Mouse (Mus musculus) left cerebral cortex, postnatal 10 days (tissue): ENCODE data around the gene Iscu. TPM values are rescaled to one million over a fixed set of nuclear protein-coding genes. Genes with fewer than 3 reads are reported as not detected.
A peak's percentile ranks its signal among the peaks of the same experiment; 100 is the strongest.

Experiments used
- DNase-seq, 2 experiments: peaks; one replicate each; pipeline ENCODE4 v3.0.0; 2021 to 2022; ENCODE audit warnings: low spot score in 2 of 2, mixed read lengths in 1 of 2; ENCODE audit errors: extremely low spot score in 1 of 2
- intact Hi-C: fragments of 180-260 bp; cut with DNase I; formaldehyde crosslinking; loops from one replicate; pipeline ENCODE4 v1.15.1; 2025
- total RNA-seq, 2 experiments: library from RNA; stranded (reverse); gene quantifications; 2 replicates each; pipeline ENCODE4 v1.2.3; 2021

Gene Iscu
- 10 to 100 TPM; 72.7 to 78.3 TPM for total RNA-seq

- peak; percentile 90 to 97 for DNase-seq
- intact Hi-C loops: loop anchor here (2.0 to 5.0 kb wide), 2 partner anchors 72 to 180 kb away; no protein-coding TSS in a partner anchor
Measured at GRCm38 (mm10) chr5:113772450-113772895, at the start of gene Iscu, which contains the start of gene Sart3. TSS of gene Iscu (plus strand) at chr5:113772748. TSS of gene Sart3 (minus strand) at chr5:113772510.

DNA sequence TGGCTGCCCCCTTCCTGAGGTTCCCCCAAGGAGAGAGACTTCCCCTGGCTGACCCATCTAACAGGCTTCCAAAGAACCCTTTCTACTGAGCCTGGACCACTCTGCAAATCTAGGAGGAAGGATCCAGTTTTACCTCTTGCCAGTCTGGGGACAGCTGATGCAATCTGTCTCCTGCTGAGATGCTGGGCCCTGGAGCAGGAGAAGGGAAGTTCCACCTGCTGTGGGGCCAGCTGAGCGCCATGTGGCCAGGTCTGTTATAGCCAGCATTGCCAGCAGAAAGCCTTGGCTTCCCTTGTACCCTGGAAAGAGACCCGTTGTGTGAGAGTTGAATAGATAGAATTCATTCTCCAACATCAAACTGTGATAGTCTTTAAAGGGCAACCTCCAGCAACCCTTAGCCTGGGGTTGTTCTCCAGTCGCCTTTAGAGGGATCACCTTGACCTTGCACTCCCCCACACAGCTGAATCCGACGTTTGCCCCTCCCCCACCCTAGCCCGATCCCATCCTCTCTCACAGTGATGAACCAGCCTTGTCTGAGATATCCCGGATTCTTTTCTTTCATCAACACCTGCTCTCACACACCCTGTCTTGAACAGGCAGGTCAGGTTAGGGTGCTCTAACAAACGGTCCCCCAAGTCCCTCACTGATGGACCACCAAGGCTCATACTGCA is 48.8 kb upstream of the Iscu start:
- intact Hi-C loops: loop anchor here (1.0 to 5.0 kb wide), 4 partner anchors 131 to 357 kb away; no protein-coding TSS in a partner anchor
- DNase-seq: no peak

GRCm38 (mm10) chr5:113724446-113724845 is 48.1 kb upstream of the Iscu start, which contains the start of gene 1700069L16Rik:
TSS of gene 1700069L16Rik (minus strand) at chr5:113724772.
- DNase-seq: peak; percentile 84 to 87
- intact Hi-C loops: loop anchor here (1.0 to 5.0 kb wide), 4 partner anchors 132 to 358 kb away; no protein-coding TSS in a partner anchor

DNA sequence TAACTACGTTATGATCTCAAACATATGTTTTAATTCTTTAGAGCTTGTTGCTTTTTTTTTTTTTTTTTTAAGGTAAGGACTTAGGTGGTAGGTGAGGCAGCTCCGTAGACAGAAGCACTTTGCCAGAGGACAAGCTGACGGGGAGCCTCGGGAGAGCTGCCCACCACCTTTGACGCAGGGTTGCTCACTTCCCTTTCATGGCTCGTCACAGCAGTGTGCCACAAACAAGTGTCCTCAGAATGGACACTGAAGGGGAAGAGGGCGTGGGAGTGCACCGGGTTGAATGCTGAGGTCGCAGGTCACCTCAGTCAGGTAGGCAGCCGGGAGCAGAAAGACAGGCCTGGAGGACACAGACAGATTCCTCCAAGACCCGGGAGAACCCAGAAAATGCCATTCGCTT is 47.1 kb upstream of the Iscu start:
- intact Hi-C loops: loop anchor here (2.0 kb wide), 1 partner anchor 359 kb away; no protein-coding TSS in a partner anchor
- no peak for DNase-seq

GRCm38 (mm10) chr5:113726618-113727017 is 45.9 kb upstream of the Iscu start:
- no peak for DNase-seq
- intact Hi-C loops: no loop called here

- intact Hi-C loops: no loop called here
- no peak for DNase-seq
Measured at GRCm38 (mm10) chr5:113727238-113727637, 45.3 kb upstream of the Iscu start.

GRCm38 (mm10) chr5:113728011-113728410 is 44.5 kb upstream of the Iscu start:
- DNase-seq: no peak
- intact Hi-C loops: no loop called here

GRCm38 (mm10) chr5:113728691-113729090 is 43.9 kb upstream of the Iscu start:
- DNase-seq: no peak
- intact Hi-C loops: no loop called here

DNA sequence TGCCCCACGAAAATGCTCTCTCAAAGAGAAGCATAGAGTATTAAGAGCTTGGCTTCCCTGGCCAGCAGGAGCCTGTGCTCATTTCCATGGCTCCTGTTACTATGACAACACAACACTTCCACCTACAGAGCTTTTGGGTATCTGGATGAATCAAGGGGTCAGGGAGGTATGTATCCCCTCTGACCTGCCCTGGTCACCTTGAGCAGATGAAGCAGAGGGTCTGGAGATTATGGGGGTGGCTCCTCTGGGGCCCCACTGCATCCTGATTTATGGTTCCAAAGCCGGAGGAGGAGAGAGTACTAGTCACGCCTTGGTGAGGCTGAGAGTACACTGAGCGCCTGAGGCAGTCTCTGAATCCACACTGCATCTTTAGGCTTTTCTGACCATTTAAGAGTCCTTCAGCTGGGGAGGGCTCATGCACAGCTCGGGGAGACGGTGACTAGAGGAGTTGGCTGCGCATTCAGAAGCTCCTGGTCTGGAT is 41.9 kb upstream of the Iscu start:
- no peak for DNase-seq
- intact Hi-C loops: loop anchor here (10.0 kb wide), 1 partner anchor 456 kb away; no protein-coding TSS in a partner anchor

GRCm38 (mm10) chr5:113731174-113731573 is 41.4 kb upstream of the Iscu start:
- no peak for DNase-seq
- intact Hi-C loops: loop anchor here (10.0 kb wide), 1 partner anchor 456 kb away; no protein-coding TSS in a partner anchor

DNA sequence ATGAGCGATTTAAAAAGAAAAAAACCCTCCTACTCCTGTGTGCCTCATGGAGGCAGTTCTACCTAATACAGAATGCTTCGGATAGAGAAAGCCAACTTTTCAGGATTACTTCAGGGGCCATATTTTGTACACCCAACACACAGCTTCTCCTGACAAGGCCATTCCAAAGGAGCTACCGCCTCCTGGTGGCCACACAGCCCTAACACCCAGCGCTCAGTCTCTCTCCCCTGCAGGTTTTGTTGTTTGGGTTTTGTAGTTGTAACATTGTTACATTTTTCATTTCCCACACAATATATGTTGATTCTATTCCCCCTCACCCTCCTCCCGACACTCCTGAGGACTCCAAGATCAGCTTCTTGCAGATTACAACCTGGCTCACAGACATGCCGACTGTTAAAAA is 40.4 kb upstream of the Iscu start:
- intact Hi-C loops: loop anchor here (2.0 to 10.0 kb wide), 2 partner anchors 365 to 457 kb away; no protein-coding TSS in a partner anchor
- DNase-seq: peak in 1 of 2 experiments; percentile 66

- intact Hi-C loops: loop anchor here (10.0 kb wide), 1 partner anchor 460 kb away; no protein-coding TSS in a partner anchor
Measured at GRCm38 (mm10) chr5:113734376-113734775, 38.2 kb upstream of the Iscu start.

GRCm38 (mm10) chr5:113735023-113735344 is 37.6 kb upstream of the Iscu start:
- no peak for DNase-seq
- intact Hi-C loops: loop anchor here (10.0 kb wide), 1 partner anchor 460 kb away; no protein-coding TSS in a partner anchor

More at GRCm38 (mm10) chr5:113734376-113734775, 38.2 kb upstream of the Iscu start:
- DNase-seq: no peak

DNA sequence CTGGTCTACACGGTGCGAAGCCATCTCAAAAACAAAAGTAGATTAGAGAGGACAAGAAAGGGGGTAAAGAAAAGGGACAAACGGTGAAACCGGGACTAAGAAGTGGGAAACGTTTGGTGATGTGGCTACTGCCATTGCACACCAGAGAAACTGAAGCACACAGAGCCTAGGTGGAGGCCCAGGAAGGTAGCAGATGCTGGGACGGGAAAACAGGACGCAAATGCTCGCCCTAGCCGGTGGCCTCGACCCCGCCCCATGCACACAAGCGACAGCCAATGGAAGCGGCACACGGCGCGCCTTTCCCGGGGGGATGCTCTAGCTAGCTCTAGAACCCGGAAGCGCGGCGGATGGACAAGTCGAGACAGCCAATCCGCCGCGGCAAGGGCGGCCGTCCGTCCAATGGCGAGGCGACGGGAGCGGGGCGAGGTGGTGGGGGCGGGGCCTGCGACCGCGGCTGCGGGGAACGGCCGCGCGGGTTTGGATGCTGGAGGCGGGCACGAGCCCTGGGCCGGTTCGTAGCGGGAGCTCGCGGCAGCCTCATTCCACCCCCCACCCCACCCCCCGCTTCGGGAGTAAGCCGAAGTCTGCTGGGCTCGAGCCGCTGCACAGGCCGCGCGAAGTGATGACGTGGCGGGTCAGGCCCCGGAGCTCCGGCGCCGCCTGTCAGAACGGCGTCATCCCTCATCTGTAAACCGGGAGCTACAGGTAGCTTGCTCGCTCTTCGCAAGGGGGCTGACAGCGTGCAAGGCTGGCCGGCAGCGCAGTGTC is 37.0 kb upstream of the Iscu start, which contains the start of gene Ficd:
Gene Ficd (plus strand): TSS at position 459 of the 768 bp plus-strand sequence.
- peak; percentile 89 to 98 for DNase-seq
- intact Hi-C loops: loop anchor here (10.0 kb wide), 1 partner anchor 461 kb away; no protein-coding TSS in a partner anchor

DNA sequence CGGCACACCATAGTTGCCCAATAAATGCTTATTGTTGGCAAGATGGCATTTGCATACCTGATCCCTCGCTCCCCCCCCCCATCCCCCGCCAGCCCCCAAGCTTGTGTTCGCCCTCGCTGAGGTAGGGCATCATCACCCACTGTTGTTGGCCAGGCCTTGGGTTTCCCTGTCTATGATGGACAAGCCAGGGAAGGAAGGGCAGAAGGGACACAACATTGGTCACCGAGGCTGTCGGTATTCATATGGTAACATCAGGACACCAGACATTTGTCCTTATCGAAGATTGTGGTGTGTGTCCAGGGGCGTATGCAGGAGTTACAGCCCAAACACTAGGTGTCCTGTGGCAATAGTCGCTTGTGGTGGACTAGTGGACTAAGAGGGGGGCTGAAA is 36.4 kb upstream of the Iscu start:
- intact Hi-C loops: loop anchor here (10.0 kb wide), 1 partner anchor 461 kb away; no protein-coding TSS in a partner anchor
- no peak for DNase-seq

DNA sequence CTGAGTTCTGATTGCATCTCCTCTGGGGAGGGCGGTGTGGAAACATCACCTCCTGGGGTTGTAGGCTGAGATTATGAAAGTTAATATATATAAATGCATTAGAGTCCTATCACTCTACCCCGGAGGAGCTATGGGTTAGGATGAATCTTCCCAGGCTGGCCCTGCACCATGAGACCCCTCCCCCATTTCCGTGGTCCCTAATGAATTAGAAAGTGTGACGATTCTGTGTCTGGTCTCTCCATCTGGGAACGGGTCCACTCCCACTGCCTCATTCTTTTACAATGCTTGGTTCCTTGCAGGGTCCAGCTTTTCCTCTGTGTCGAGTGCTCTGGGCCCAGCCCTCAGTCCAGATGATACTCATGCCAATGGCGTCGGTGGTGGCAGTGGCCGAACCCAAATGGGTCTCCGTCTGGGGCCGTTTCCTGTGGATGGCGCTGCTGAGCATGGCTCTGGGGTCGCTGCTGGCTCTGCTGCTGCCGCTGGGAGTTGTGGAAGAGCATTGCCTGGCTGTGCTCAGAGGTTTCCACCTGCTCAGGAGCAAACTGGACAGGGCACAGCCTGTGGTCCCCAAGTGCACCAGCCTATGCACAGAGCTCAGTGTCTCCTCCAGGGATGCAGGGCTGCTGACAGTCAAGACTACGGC is 35.9 kb upstream of the Iscu start:
- DNase-seq: peak in 1 of 2 experiments; percentile 59
- intact Hi-C loops: loop anchor here (10.0 kb wide), 1 partner anchor 462 kb away; no protein-coding TSS in a partner anchor

- intact Hi-C loops: loop anchor here (10.0 kb wide), 1 partner anchor 463 kb away; no protein-coding TSS in a partner anchor
- no peak for DNase-seq
Measured at GRCm38 (mm10) chr5:113737607-113738237, 34.8 kb upstream of the Iscu start.

DNA sequence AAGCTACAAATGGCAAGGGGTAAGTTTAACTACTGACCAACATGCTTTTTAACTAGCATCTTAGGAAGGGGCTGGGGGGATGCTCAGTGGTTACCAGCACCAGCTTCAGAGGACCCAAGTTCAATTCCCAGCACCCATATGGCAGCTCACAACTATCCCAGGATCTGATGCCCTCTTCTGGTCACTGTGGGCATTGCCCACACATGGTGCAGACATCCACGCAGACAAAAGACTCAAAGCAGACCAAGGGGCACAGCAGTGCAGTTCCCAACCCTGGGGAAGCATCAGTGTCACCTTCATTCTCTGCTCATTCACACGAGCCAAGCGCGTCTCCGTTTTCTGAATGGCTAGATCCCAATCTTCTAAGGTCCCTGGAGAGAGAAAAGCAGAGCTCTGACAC is 24.9 kb upstream of the Iscu start:
- intact Hi-C loops: no loop called here
- no peak for DNase-seq
